Mouse (Mus musculus) kidney, adult 9 months (tissue): ENCODE results near the gene Eid2.
"Not testable (repeated sequence)": the region's sequence is repeated elsewhere in the genome, so short reads cannot be mapped to it uniquely, and the experiment has no call there.

Experiments
- DNase-seq: peaks from one replicate; pipeline ENCODE4 v3.0.0; 2022

The Eid2 gene

GRCm38 (mm10) chr7:28267129-28268041, at the start of gene Eid2:
Eid2 (plus strand) TSS chr7:28267881.
- DNase-seq = peak; percentile 77

GRCm38 (mm10) chr7:28218951-28219740, 48.5 kb upstream of the Eid2 start:
- peak; percentile 90 for DNase-seq

DNA sequence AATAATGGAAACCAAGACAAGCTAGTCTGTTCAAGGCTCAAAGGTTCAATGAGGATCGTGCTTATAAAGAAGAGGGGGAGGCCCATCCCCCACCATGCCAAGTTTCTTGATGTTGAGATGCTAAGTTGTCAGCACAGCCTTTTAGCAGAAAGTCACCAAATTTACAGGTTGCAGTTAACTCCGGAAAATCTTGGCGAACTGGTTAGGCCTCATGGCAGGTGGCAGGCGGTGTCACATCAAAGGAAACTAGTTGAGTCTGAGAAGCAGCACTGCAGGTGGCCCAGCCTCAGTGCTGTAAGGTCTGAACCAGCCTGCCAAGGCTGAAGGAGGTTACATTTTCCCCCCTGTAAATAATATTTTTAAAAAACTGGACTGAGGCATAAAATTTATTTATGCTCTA, 40.8 kb upstream of the Eid2 start:
- DNase-seq = not testable (repeated sequence)

DNA sequence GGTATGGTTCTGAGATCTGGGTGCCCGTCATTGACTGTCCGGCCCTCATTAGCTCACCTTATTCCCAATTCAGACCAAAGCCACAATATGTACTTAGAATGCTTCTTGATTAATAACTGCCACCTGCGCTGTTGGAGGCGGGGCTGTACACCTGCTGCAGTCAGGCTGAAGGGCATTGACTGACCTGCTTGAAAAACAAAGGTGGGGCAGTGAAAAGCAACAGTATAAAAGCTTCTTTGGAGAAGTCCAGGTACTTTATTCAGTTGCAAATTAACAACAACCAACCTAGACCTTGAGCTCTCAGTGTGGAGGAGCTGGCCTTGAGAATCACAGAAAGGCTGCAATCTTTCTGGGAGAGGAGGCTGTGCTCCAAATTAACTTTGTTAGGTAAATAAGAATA, 40.3 kb upstream of the Eid2 start:
- DNase-seq = peak; percentile 35

- DNase-seq = not testable (repeated sequence)
These were observed 23.7 kb upstream of the Eid2 start for GRCm38 (mm10) chr7:28243943-28244342.

DNA sequence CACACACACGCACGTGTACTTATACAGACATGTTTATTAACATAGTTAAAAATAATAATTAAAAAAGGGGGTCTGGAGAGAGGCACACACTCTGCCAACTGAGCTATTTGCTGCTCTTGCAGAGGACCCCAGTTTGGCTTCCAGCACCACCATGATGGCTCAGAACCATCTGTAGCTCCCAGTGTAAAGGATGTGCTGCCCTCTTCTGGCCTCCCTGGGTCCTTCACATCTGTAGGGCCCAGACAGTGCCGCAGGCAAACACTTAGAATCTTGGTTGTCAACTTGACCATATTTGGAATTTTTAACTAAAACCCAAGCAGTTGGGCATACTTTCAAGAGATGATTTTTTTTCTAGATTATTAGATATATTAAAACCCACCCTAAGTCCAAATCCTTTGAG, 18.7 kb upstream of the Eid2 start:
- no peak for DNase-seq

DNA sequence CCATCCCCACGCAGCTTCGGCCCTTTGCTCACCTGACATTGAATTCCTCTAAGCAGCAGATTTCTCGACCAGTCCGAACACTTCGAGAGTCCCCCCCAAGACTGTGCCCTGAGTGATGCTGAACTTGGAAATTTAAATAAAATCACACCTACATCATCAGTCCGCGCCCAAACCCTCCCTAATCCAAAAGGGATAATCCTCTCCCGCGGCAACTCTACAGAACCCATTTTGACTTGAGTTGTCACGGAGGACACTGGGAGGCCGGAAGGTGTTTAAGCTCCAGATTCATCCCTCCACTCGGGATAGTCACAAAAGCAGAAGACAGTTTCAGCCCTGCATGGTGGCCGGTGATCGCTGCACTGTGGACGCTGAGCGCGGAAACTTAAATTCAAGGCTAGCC, 15.7 kb upstream of the Eid2 start:
- DNase-seq = no peak

- DNase-seq = no peak
These were observed 13.1 kb upstream of the Eid2 start for GRCm38 (mm10) chr7:28254591-28254990.

DNA sequence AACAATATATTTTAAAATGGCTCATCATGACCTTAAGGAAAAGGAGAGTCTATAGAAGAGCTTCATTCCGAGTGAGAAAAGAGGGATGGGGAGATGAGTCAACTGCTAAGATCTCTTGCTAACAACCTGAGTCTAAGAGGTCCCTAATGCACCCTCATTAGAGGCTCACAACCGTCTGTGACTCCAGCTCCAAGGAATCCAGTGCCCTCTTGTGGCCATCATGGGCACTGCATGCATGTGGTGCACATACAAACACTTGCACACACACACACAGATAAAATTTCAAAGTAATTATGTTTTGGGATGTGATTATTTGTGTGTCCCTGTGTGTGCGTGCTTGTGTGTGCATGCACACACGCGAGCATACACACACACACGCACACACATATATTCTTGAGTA, 12.2 kb upstream of the Eid2 start:
- DNase-seq = no peak

DNA sequence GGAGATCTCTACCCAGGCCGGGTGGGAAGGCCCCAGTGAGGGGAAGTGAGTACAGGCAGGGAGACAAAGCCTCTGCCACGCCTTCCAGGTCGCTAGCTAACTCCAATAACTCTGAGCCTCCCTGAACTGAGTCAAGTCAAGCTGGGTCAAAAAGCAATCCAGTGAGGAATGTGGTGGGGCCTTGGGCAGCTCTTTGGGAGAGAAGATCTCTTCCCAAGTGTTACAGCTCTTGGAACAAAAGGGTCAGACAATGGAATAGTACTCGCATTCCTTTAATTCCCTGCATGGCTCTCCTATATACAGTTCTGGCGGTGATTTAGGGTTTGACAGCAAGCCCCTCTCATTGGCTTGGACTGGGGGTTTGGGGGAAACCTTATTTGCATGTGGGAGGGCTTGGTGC, 4.8 kb upstream of the Eid2 start:
- no peak for DNase-seq

DNA sequence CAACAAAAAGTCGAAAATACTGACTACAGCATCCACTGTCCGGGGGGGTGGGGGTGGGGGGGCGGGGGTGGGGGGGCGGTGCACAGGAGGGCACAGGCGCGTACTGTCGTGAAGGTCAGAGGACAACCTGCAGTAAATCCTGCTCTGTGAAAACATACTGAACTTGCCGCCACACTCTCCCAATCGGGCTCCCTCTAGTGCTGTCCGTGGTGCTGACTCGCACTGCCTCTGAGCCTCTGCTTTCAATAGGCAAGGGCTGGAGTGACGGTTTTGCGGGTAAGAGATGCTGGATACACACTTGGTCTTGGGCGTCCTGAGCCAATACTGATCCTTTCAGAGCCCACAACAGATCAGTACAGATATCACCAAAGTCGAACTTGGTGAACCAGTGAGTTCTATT, 3.9 kb upstream of the Eid2 start:
- DNase-seq = peak; percentile 57

DNA sequence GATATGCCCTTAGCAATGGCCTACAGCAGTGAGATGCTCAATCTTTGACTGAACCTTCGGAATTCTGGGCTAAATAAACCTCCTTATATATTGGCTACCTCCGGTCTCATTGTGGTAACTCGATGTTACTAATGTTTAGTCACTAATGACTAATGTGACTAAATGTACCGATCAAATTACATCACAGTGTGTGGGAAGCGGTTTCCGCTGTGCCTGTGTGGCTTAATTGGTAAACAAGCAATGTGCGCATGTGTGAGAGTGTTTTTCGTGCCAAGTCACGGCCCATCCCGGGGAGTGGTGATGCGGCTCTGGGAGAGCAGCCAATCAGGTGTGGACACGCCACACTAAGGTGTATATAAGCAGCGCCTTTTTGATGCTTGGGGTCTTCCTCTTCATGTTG, 2.3 kb upstream of the Eid2 start:
- no peak for DNase-seq

DNA sequence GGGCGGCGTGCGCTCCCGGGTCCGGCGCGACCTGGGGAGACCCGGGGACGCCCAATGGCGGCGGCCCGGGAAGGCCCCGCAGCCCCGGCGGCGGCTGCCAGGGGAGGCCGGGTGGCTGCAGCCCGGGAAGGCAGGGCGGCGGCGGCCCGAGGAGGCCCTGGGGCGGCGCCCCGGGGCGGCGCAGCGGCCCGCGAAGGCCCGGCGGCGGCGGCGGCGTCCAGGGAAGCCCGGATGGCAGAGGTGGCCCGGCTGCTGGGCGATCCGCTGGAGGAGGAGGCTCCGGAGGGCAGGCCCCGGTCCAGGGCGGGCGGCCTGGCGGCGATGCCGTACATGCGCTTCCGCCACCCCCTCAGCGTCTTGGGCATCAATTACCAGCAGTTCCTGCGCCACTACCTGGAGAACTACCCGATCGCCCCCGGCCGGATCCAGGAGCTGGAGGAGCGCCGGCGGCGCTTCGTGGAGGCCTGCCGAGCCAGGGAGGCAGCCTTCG, 406 bp downstream of the Eid2 start:
- peak; percentile 55 for DNase-seq

GRCm38 (mm10) chr7:28268576-28268975, 895 bp downstream of the Eid2 start:
- DNase-seq = no peak

DNA sequence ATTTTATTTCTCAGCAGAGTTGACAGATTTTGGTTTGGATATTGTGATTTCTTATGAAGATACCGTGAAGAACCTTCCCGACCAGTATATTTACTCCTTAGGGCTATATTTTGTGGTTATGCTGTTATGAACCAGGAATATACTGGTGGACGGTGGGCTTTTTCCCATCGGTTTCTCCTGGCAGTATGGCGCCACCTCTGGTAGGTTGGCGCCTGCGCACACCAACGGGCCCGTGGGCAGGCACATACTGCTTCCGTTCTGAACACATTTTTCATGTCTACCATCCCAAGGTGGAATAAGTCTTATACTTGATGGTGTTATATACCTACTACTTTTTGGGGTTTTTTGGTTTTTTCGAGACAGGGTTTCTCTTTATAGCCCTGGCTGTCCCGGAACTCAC, 1.7 kb downstream of the Eid2 start:
- no peak for DNase-seq

DNA sequence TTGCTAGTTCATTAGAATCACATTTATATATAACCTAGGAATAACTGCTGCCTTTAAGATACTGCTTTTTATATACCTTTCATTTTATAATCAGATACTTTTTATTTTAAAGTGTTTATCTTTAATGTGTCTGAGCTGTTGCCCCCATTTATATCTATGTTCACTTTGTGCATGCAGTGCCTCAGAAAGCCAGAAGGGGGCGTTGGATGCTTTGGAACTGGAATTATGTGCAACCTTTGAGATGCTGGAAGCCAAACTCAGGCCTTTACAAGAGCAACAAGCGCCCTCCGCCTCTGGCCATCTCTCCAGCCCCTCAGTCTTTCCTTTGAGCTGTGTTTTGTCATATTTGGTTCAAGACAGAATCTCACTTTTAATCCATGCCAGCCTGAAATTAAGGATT, 4.1 kb downstream of the Eid2 start:
- DNase-seq = no peak

- DNase-seq = peak; percentile 15
These were observed 9.5 kb downstream of the Eid2 start for GRCm38 (mm10) chr7:28277237-28277614.

- peak; percentile 96 for DNase-seq
These were observed 10.1 kb downstream of the Eid2 start, which contains the start of gene Eid2b for GRCm38 (mm10) chr7:28277615-28278278. Eid2b (plus strand) TSS chr7:28277739.

- DNase-seq = peak; percentile 23
These were observed 10.6 kb downstream of the Eid2 start for GRCm38 (mm10) chr7:28278279-28278652.

GRCm38 (mm10) chr7:28280630-28281029, 12.9 kb downstream of the Eid2 start:
- DNase-seq = peak; percentile 22

DNA sequence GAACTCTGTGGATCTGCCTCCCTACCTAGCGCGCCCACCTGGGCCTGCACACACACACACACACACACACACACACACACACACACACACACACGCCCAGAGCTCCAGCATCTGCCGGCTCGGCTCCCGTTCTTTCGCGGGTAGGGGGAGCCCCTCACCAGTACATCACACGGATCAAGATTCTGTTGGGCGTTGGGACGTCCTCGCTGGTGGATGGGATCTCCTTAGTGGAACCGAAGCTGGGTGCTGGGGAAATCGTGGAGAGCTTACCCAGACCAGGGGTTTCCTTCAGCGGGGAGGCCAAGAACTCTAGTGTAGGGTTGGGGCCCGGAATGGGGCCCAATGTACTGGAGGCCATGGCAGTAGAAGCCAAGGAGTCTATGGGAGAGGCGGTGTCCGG, 22.5 kb downstream of the Eid2 start:
- no peak for DNase-seq

GRCm38 (mm10) chr7:28290638-28291590, 23.2 kb downstream of the Eid2 start, which contains the start of gene Selenov:
Selenov (minus strand) TSS chr7:28291186.
- no peak for DNase-seq
